Mouse (Mus musculus) monocyte, adult 2 months (primary cell): ENCODE measurements around the gene Adat1.

Source experiments
- DNase-seq, 2 experiments: peaks; one replicate each; pipeline ENCODE4 v3.0.0; 2022; ENCODE audit warnings: low spot score in 2 of 2, low read depth in 1 of 2

The Adat1 gene

DNA sequence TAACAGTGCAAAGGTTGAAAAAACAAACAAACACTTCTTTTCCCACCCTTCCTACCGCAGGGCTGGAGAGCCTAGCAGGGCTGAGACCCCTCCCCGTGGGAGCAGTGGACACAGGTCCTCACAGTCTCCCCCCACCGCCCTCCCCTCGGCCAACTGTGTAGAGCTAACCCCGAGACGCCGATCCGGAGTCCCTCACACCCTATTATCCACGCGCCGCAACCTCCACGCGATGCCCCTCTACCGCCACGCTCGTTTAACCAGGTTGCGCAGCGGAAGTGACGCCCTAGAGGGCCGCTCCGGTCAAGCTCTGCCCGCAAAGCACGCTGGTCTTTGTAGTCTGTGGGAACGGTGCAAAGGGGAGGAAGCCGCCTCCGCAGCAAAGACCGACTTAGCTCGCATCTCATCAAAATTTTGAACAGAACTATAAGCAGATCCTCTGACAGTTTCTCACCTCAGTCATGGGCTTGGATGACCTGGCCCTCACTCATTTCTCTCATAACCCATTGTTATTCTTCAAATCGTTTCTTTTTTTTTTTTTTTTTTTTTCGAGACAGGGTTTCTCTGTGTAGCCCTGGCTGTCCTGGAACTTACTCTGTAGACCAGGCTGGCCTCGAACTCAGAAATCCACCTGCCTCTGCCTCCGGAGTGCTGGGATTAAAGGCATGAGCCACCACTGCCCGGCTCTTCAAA is at the start of gene Adat1:
Gene Adat1, minus strand, starts transcription at position 290 of the 690 bp plus-strand sequence.
- peak; percentile 41 to 64 for DNase-seq

GRCm38 (mm10) chr8:112037521-112037920 is 45.4 kb upstream of the Adat1 start:
- DNase-seq = no peak

- DNase-seq = peak in 1 of 2 experiments; percentile 1
These were observed 42.5 kb upstream of the Adat1 start for GRCm38 (mm10) chr8:112034603-112035002.

GRCm38 (mm10) chr8:112033071-112033470 is 41.0 kb upstream of the Adat1 start:
- no peak for DNase-seq

DNA sequence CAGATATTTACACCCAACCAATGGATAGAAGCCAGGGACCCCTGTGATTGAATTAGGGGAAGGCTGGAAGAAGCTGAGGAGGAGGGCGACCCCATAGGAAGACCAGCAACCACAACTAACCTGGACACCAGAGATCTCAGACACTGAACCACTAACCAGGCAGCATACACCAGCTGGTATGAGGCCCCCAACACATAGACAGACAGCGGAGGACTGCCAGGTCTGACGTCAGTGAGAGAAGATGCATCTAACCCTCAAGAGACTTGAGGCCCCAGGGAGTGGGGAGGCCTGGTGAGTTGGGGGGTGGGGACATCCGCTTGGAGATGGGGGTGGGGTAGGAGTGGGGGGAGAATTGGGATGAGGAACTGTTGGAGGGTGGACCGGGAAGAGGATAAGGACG is 38.6 kb upstream of the Adat1 start:
- DNase-seq = no peak

GRCm38 (mm10) chr8:112029455-112029854 is 37.4 kb upstream of the Adat1 start:
- DNase-seq = no peak

GRCm38 (mm10) chr8:112014936-112015335 is 22.8 kb upstream of the Adat1 start, which contains the start of gene Gm6793:
TSS of gene Gm6793 (minus strand) at chr8:112015036.
- DNase-seq = no peak

DNA sequence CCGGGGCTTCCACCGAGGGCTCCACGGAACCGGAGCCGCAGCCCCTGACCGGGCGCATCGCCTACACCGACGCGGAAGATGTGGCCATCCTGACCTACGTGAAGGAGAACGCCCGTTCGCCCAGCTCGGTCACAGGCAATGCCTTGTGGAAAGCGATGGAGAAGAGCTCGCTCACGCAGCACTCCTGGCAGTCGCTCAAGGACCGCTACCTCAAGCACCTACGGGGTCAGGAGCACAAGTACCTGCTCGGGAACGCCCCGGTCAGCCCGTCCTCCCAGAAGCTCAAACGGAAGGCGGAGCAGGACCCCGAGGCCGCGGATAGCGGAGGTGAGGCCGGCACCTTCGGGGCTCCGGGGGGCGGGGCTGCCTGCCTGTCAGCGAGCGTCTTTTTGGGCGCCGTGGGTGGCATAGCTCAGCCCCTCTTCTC is 19.7 kb upstream of the Adat1 start:
- no peak for DNase-seq

GRCm38 (mm10) chr8:112010997-112011815 is 19.1 kb upstream of the Adat1 start, which contains the start of the genes Kars and Terf2ip:
TSS of gene Kars (minus strand) at chr8:112011323.
TSS of gene Terf2ip (plus strand) at chr8:112011398.
- peak; percentile 70 to 88 for DNase-seq

GRCm38 (mm10) chr8:112009558-112009957 is 17.5 kb upstream of the Adat1 start:
- no peak for DNase-seq

DNA sequence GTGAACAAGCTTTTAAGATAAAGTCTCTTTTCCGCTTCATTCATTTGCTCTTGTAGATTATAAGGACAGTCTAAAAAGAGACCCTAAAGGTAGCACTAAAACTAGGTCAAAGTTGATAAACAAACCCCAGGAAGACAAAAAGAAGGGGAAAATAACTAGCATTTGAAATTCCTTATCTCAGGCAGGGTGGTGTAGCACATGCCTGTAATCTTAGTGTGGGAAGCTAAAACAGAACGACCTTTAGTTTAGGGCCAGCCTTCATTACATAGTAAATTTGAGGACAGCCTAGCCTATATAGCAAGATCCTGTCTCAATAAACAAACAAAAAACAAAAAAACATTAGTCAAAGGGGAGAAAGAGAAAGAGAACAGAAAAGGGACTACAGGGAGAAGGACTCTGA is 15.6 kb upstream of the Adat1 start:
- no peak for DNase-seq

GRCm38 (mm10) chr8:112005601-112006000 is 13.5 kb upstream of the Adat1 start:
- DNase-seq = no peak

GRCm38 (mm10) chr8:112004754-112005153 is 12.7 kb upstream of the Adat1 start:
- no peak for DNase-seq

- no peak for DNase-seq
These were observed 569 bp upstream of the Adat1 start for GRCm38 (mm10) chr8:111992703-111993039.

GRCm38 (mm10) chr8:111991278-111991677 is 824 bp downstream of the Adat1 start:
- DNase-seq = no peak

DNA sequence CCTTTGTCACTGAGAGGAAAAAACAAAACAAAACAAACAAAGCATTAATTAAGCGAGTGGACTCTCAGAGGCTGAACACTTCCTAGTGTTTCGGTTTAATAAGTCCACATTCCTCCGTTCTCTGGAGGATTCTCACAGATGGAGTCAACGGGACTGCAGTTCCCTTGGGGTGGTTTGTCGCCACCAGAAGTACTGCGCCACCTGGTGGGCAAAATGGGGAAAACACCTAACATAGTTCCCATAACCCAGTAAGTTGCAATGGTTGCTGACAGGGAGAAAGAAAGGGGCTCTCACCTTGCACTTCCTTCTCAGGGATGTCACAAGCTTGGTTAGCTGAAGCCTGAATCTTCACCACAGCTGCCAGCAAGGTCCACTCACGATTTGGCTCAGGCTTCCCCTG is 2.2 kb downstream of the Adat1 start:
- peak; percentile 9 to 56 for DNase-seq

DNA sequence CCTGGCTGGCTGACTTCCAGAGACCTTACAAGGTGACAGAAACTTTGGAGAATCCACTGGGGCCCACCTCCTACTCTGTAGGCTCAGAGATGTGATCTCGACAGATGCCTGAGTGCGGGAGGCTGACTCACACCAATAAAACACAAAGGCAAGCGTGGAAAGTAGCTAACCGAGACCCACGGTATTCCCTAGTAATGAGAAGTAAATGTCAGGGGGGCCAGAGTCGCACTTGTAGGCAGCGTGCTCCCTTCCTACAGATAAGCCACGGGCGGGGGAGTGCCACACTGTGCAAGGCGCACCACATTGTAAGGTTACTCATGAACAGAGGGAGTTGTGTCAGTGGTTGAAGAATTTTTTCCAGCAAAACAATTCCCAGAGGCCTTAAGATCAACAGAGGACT is 7.6 kb downstream of the Adat1 start:
- no peak for DNase-seq

DNA sequence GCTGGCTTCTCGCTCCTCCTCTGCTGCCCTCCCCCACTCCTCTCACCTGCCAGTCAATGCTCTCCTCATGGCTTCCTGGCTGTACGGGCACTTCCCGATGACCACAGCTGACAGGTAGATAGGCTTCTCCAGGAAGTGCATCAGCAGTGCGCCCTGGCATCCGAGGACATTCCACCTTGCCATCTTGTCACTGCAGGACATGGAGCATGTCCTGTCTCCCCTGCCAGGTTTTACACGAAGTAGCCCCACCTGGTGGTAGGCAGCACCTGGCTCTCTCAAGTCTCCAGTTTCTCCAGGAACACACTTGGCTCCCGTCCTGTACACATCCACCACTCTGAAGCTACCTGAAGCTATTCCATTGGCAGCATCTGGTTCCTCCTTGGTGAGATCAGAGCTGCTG is 10.0 kb downstream of the Adat1 start:
- DNase-seq = no peak

DNA sequence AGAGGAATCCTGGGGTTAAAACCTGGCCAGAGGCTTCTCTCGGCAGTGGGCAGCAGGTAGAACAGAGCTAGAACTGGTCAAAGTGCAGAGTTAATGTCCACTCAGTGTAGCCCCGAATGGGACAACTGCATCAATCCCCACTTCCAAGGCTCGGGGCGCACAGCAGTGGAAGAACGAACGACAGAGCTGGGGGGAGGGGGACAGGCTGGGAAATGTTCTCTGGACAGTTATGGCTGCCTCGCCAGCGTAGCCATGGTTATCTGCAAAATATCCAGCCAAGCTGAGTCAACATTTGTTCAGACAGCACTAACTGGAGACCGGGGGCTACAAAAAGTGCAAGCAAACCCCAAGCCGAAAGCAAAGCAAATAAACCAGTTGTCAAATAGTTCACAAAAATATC is 14.0 kb downstream of the Adat1 start:
- DNase-seq = no peak

DNA sequence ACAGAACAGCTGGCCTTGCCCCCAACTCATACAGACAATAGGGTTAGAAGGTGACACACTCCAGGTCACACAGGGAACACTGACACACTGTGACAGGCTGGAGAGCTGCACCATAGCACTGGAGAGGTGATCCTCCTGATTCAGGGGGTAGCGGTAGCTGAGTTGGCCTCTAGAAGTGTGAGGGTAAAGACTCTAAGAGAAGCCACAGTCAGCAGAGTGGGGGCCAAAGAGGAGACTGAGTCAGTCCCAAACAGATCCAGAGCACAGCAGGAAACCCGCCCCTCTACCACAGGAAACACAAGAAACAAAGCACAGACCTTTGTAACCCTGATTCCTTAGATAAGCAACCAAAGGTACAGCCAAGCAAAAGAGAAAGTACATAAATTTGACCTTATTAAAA is 15.8 kb downstream of the Adat1 start:
- no peak for DNase-seq

DNA sequence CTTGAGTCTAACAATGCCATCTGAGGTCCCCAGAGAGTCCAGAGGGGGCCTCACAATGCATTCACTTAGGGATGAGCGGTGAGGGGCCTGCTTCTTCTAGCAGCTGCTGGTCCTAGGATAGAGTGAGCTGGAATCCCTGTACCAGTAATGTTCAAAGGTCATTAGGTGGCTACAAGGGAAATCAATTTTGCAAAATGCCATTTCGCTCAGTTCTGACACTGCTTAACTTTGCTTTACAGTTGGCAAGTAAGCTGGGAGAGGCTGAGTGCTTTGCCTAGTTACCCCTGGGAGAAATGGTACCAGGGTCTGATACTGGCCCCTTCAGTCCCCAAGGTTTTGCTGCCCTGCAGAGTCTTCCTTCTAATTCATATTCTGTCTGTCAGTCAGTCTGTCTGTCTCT is 16.4 kb downstream of the Adat1 start:
- DNase-seq = no peak

GRCm38 (mm10) chr8:111974138-111974537 is 18.0 kb downstream of the Adat1 start:
- no peak for DNase-seq
